Mouse (Mus musculus) brown adipose tissue, adult 24 weeks (tissue): ENCODE data around the gene 2410004P03Rik. TPM values are rescaled to one million over a fixed set of nuclear protein-coding genes. Genes with fewer than 3 reads are reported as not detected.
"Not testable (repeated sequence)": the region's sequence is repeated elsewhere in the genome, so short reads cannot be mapped to it uniquely, and the experiment has no call there.

Experiments used
- H3K27ac ChIP-seq: fragments of 200-500 bp; replicated peaks from 2 replicates; pipeline ENCODE4 v1.5.1; 2012; ENCODE audit warnings: low read depth, mild to moderate bottlenecking, low read length
- H3K4me1 ChIP-seq: fragments of 200-500 bp; 2 replicates; pipeline ENCODE4 v1.6.1; 2012; ENCODE audit warnings: low read length, mixed read lengths; ENCODE audit not compliant: control insufficient read depth, insufficient read depth, insufficient read length
- H3K4me3 ChIP-seq: fragments of 200-500 bp; 2 replicates; pipeline ENCODE4 v1.5.1; 2012; ENCODE audit warnings: low read depth, mild to moderate bottlenecking, low read length, moderate library complexity; ENCODE audit not compliant: insufficient read depth
- polyA plus RNA-seq: library from polyadenylated mRNA; stranded (reverse); fragments of >200 nt; gene quantifications from 2 replicates; pipeline ENCODE4 v1.2.4, GENCODE M21; 2012; ENCODE audit not compliant: missing spikeins, insufficient read depth, insufficient read length

Gene 2410004P03Rik
- polyA plus RNA-seq, 1 experiment, result not detected

GRCm38 (mm10) chr12:17036532-17036931 lies 25.0 kb upstream of the 2410004P03Rik start:
- Histone ChIP-seq H3K27ac (no peak overlapping the region), H3K4me3 (no peak overlapping the region), H3K4me1 (no peaks in the 10 kb centered on the region)

- no peak overlapping the region for H3K4me3 ChIP-seq
- H3K4me1 ChIP-seq, result no peaks in the 10 kb centered on the region
- no peak overlapping the region for H3K27ac ChIP-seq
Measured at GRCm38 (mm10) chr12:17035128-17035527, 23.6 kb upstream of the 2410004P03Rik start.

- Histone ChIP-seq H3K4me1 (no peaks in the 10 kb centered on the region), H3K27ac (no peak overlapping the region), H3K4me3 (no peak overlapping the region)
Measured at GRCm38 (mm10) chr12:17034671-17035070, 23.1 kb upstream of the 2410004P03Rik start.

DNA sequence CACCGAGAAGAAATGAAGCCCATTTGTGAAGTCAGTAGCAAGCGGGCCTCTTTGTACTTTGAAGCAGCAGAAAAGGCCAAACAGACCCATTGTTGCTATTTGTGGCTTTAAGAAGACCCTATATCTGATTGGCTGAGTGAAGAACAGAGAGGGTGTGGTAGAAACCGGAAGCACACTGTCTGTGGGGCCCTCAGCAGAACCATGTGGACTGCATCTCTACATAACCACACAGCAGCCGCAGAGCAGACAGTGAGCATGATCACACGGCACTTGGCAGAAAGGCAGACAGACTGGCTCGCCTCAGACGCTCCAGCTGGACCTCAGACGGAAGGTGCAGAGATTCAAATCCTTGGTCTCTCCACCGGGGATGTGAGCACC lies 21.9 kb upstream of the 2410004P03Rik start:
- Histone ChIP-seq H3K27ac (no peak overlapping the region), H3K4me1 (no peaks in the 10 kb centered on the region), H3K4me3 (no peak overlapping the region)

GRCm38 (mm10) chr12:17032694-17033463 lies 21.4 kb upstream of the 2410004P03Rik start:
- Histone ChIP-seq H3K4me3 (no peak overlapping the region), H3K27ac (no peak overlapping the region), H3K4me1 (no peaks in the 10 kb centered on the region)

DNA sequence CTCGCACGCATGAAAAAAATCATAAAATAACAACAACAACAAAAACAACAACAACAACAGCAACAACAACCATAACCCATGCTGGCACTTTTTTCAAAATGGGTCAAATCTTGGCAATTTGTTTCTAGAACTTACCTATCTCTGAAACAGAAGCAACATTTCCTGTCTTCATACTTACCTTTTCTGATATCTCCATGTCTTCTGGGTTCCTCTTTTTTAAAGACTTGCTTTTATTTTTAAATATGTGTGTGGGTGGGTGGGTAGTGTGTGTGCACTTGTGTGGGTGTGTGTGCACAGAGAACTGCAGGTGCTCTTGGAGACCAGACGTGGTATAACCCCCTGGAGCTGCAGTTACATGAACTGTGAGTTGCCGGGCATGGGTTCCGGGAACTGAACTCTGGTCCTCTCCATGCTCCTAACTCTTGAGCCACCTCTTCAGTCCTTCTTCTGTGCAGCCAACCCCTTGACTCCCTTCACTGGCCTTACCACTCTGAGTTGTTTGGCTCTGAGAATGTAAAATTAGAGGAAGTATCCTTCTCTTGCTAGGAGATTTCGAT lies 13.1 kb upstream of the 2410004P03Rik start:
- no peaks in the 10 kb centered on the region for H3K4me1 ChIP-seq
- H3K4me3 ChIP-seq, result no peak overlapping the region
- no peak overlapping the region for H3K27ac ChIP-seq

GRCm38 (mm10) chr12:17022145-17022544 lies 10.6 kb upstream of the 2410004P03Rik start:
- Histone ChIP-seq H3K27ac (no peak overlapping the region), H3K4me1 (no peaks in the 10 kb centered on the region), H3K4me3 (no peak overlapping the region)

DNA sequence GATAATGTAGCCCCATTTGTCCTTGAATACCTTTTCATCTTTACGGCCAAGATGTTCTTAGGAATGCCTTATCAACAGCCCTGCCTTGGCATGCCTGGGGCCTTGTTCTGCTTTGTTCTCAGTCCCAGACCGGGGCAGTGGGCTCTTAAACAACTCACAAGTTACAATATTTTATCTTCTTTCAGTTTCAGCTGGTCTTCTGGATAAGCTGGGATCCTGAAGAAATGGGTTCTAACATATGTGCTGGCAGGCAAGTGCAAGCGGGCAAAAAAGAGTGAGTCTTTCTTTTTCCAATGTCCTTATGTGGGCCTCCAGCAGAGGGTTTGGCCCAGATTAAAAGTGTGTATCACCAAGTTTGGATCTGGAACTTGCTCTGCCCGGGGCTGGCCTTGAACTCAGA lies 9.6 kb upstream of the 2410004P03Rik start:
- not testable (repeated sequence) for H3K27ac ChIP-seq, H3K4me3 ChIP-seq, H3K4me1 ChIP-seq

GRCm38 (mm10) chr12:17018468-17018867 lies 6.9 kb upstream of the 2410004P03Rik start:
- Histone ChIP-seq H3K27ac (no peak overlapping the region), H3K4me3 (no peak overlapping the region), H3K4me1 (no peaks in the 10 kb centered on the region)

GRCm38 (mm10) chr12:17015711-17016110 lies 4.2 kb upstream of the 2410004P03Rik start:
- H3K27ac ChIP-seq, result no peak overlapping the region
- no peak overlapping the region for H3K4me3 ChIP-seq
- H3K4me1 ChIP-seq, result no peaks in the 10 kb centered on the region

GRCm38 (mm10) chr12:17012067-17012899 lies 756 bp upstream of the 2410004P03Rik start:
- no peaks in the 10 kb centered on the region for H3K4me1 ChIP-seq
- no peak overlapping the region for H3K4me3 ChIP-seq

GRCm38 (mm10) chr12:17009466-17009865 lies 2.1 kb downstream of the 2410004P03Rik start:
- Histone ChIP-seq H3K27ac (no peak overlapping the region), H3K4me3 (no peak overlapping the region), H3K4me1 (no peaks in the 10 kb centered on the region)

More at GRCm38 (mm10) chr12:17012067-17012899, 756 bp upstream of the 2410004P03Rik start:
- H3K27ac ChIP-seq, result no peak overlapping the region

GRCm38 (mm10) chr12:17001211-17001610 lies 10.3 kb downstream of the 2410004P03Rik start:
- Histone ChIP-seq H3K4me1 (no peaks in the 10 kb centered on the region), H3K27ac (no peak overlapping the region), H3K4me3 (no peak overlapping the region)

GRCm38 (mm10) chr12:17000628-17001027 lies 10.9 kb downstream of the 2410004P03Rik start:
- Histone ChIP-seq H3K27ac (0 out of 2 replicates have a peak overlapping the region, but pooled peaks have one; percentile 43), H3K4me1 (no peaks in the 10 kb centered on the region), H3K4me3 (peak overlapping the region; percentile 75; the same call in 1 of the 2 replicates)

GRCm38 (mm10) chr12:16999739-17000497 lies 11.6 kb downstream of the 2410004P03Rik start, which contains the start of gene Pqlc3:
Gene Pqlc3 (minus strand): TSS chr12:17000408.
- Histone ChIP-seq H3K4me3 (peak within 1 kb of the TSS; percentile 75), H3K4me1 (no peaks in the 10 kb centered on the region), H3K27ac (0 out of 2 replicates have a peak within 1 kb of the TSS, but pooled peaks have one; percentile 43)
